Mouse (Mus musculus): Measurements from ENCODE around the gene Nuak2.

Gene Nuak2

DNA sequence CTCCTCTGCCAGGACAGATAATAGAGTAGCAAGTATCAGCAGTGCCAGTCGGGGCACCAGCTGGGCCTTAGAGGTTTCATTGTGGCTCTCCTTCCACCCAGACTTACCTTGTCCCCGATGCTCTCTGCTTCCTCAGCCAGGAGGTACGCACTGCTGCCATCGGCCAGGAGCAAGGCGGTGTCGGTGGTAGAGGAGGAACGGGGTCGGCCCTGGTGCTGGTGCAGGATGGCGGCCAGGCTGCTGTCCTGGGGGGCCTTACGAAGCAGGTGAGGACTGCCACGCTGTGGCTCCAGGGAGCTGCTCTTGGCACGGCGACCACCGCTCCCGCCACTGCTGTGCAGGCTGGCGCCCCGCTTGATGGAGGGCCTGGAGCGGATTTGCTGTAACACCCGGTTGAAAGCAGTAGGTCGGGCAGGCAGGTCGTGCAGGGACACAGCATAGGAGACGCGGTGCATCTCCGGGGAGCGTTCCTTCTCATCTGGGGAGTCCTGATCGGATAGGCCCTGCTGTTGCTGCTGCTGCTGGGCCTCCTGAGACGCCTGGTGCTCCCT lies 64.7 kb downstream of the Nuak2 start:
- DNase-seq (ENCODE audit: low read depth), result no peak

- DNase-seq (ENCODE audit: low read depth), result no peak
Observed at GRCm38 (mm10) chr1:132381929-132382328, 66.0 kb downstream of the Nuak2 start.
